In the genomic region with DNA sequence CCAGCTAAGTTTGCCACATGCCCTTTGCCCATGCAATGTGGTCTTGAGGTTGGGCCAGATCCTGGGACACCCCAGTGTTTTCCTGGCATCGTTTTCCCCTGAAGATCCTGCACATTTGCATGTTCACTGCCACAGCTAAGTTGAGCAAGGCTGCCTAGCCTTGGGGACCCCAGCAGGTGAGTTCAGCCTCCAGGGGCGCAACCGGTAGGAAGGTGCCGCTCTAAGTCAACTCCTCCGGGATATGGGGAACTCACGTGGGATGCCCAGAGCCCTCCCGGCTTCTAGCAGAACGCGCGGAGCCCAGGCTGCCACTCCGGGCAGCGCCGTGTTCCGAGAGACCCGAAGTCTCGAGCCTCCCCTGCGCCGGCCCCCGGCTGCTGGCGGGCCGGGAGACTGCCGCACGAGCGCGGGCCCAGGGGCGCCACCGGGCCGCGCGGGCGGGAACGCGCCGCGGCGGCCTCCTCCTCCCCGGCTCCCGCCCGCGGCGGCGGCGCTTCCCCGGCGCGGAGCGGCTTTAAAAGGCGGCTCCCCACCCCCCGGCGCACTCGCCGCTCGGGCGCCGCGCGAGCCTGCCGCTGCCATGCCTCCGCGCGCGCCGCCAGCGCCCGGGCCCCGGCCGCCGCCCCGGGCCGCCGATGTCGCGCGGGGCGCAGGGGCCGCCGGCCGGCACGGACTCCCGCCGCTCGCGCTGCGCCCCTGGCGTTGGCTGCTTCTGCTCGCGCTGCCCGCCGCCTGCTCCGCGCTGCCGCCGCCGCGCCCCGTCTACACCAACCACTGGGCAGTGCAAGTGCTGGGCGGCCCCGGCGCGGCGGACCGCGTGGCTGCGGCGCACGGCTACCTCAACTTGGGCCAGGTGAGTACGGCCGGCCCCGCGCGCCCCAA, we compare ENCODE assay signal across 8 mouse cellular contexts. TPM values are rescaled to one million over a fixed set of nuclear protein-coding genes. Genes with fewer than 3 reads are reported as not detected.
DNase-seq lines count a peak whose midpoint lies in the region; ATAC-seq lines count a peak whose summit lies in the region.

Gene Pcsk6 (plus strand): TSS at position 144 of the 882 bp plus-strand sequence.

- H3K36me3 ChIP-seq in intestine, embryonic 15.5 days, result no peaks in the 10 kb centered on the region
- no peaks in the 10 kb centered on the region for H3K36me3 ChIP-seq in limb, embryonic 12.5 days
- no peaks in the 10 kb centered on the region for H3K36me3 ChIP-seq in midbrain, embryonic 15.5 days (replicated peaks)

- peak within 1 kb of the TSS; percentile 98 for H3K4me2 ChIP-seq in intestine, embryonic 15.5 days (replicated peaks)
- H3K4me2 ChIP-seq in limb, embryonic 12.5 days, result peak within 1 kb of the TSS; percentile 97
- peak within 1 kb of the TSS; percentile 95 for H3K4me2 ChIP-seq in midbrain, embryonic 15.5 days

- H3K9ac ChIP-seq in intestine, embryonic 15.5 days, result peak within 1 kb of the TSS; percentile 60
- peak within 1 kb of the TSS; percentile 71 for H3K9ac ChIP-seq in limb, embryonic 12.5 days (replicated peaks)
- peak within 1 kb of the TSS; percentile 39 for H3K9ac ChIP-seq in midbrain, embryonic 15.5 days

- DNase-seq in layer of hippocampus, adult 11-12 months (ENCODE audit: low spot score), result peak; percentile 22
- DNase-seq in layer of hippocampus, adult 9-10 months (ENCODE audit: low spot score), result no peak
- peak; percentile 70 for DNase-seq in embryo, embryonic 10.5 days (ENCODE audit: low spot score)
- DNase-seq in gonadal fat pad, adult 2 months (ENCODE audit: low read depth), result no peak
- DNase-seq in natural killer cell, adult 2 months (ENCODE audit: low spot score in 2 of 2), result no peak

- H3K4me1 ChIP-seq in intestine, embryonic 15.5 days (replicated peaks), result peaks cover 7% of the 10 kb centered on the region
- H3K4me1 ChIP-seq in limb, embryonic 12.5 days (replicated peaks), result peaks cover 32% of the 10 kb centered on the region
- peaks cover 15% of the 10 kb centered on the region for H3K4me1 ChIP-seq in midbrain, embryonic 15.5 days

- no peaks in the 10 kb centered on the region for H3K9me3 ChIP-seq in intestine, embryonic 15.5 days
- no peaks in the 10 kb centered on the region for H3K9me3 ChIP-seq in limb, embryonic 12.5 days
- no peaks in the 10 kb centered on the region for H3K9me3 ChIP-seq in midbrain, embryonic 15.5 days

- peak within 1 kb of the TSS; percentile 60 for H3K4me3 ChIP-seq in intestine, embryonic 15.5 days (replicated peaks)
- H3K4me3 ChIP-seq in limb, embryonic 12.5 days (replicated peaks), result peak within 1 kb of the TSS; percentile 68
- H3K4me3 ChIP-seq in midbrain, embryonic 15.5 days, result peak within 1 kb of the TSS; percentile 60

- peaks cover 46% of the 10 kb centered on the region for H3K27me3 ChIP-seq in intestine, embryonic 15.5 days (replicated peaks)
- H3K27me3 ChIP-seq in limb, embryonic 12.5 days, result peaks cover 69% of the 10 kb centered on the region
- H3K27me3 ChIP-seq in midbrain, embryonic 15.5 days (replicated peaks), result peaks cover 35% of the 10 kb centered on the region

- peak; percentile 87 for ATAC-seq in intestine, embryonic 15.5 days
- ATAC-seq in limb, embryonic 12.5 days (ENCODE audit: insufficient number of reproducible peaks, insufficient read depth, low FRiP score, low TSS enrichment, low read depth), result peak; percentile 38
- ATAC-seq in midbrain, embryonic 15.5 days (replicated peaks), result peak; percentile 82

- H3K27ac ChIP-seq in intestine, embryonic 15.5 days, result no peak within 1 kb of the TSS
- H3K27ac ChIP-seq in limb, embryonic 12.5 days, result no peak within 1 kb of the TSS
- no peak within 1 kb of the TSS for H3K27ac ChIP-seq in midbrain, embryonic 15.5 days

- under 1% methylated on average over 83 of the region's 111 CpGs for WGBS in intestine, embryonic 15.5 days
- WGBS in limb, embryonic 12.5 days, result under 1% methylated on average over 56 of the region's 111 CpGs
- WGBS in midbrain, embryonic 15.5 days, result under 1% methylated on average over 92 of the region's 111 CpGs

RNA-seq across cellular contexts. Expression of gene Pcsk6, which starts in this region (rescaled TPM):
- polyA plus RNA-seq in gonadal fat pad, adult 2 months (2012; rRNA removed), result 14.0 and 16.9 TPM in 2 replicates
- 2.6 and 2.8 TPM in 2 replicates for polyA plus RNA-seq in intestine, embryonic 15.5 days (2015; fragmentation: Nextera tagmentation; extraction: Ambion mirVana)
- polyA plus RNA-seq in limb, embryonic 12.5 days (2016; fragmentation: Nextera tagmentation; extraction: Ambion mirVana), result 6.1 and 7.3 TPM in 2 replicates
- 1.1 TPM in 2 replicates for polyA plus RNA-seq in midbrain, embryonic 15.5 days (2015; fragmentation: Nextera tagmentation; extraction: Ambion mirVana)

Comparison
In these comparisons a context has a peak if more than half of its experiments do, and no peak if none do; other contexts are left out.
1. DNase-seq: peak in layer of hippocampus, adult 11-12 months (single experiment) and embryo, embryonic 10.5 days (single experiment); none in layer of hippocampus, adult 9-10 months (single experiment), gonadal fat pad, adult 2 months (single experiment) and natural killer cell, adult 2 months (0 of 2).
2. Peak in every context shown above with its lines, with median percentiles within 50 percentile points of each other: ATAC-seq, H3K4me2 ChIP-seq, H3K4me3 ChIP-seq and H3K9ac ChIP-seq.